Mouse (Mus musculus) heart, embryonic 10.5 days (tissue): ENCODE data around the gene Zfp456. TPM values are rescaled to one million over a fixed set of nuclear protein-coding genes. Genes with fewer than 3 reads are reported as not detected.
A peak's percentile ranks its signal among the peaks of the same experiment; 100 is the strongest.

ENCODE experiments used
- DNase-seq: peaks from one replicate; pipeline ENCODE4 v3.0.0-alpha.2; 2017; ENCODE audit warnings: low spot score
- H3K27ac ChIP-seq: fragments of 300-500 bp; sonication (generic); 2 replicates; pipeline ENCODE4 v1.5.1; 2016; ENCODE audit warnings: mild to moderate bottlenecking
- H3K27me3 ChIP-seq: fragments of 300-500 bp; sonication (generic); 2 replicates; pipeline ENCODE4 v1.6.1; 2016; ENCODE audit warnings: mild to moderate bottlenecking; ENCODE audit not compliant: poor library complexity, insufficient read depth, severe bottlenecking
- H3K36me3 ChIP-seq: fragments of 300-500 bp; sonication (generic); 2 replicates; pipeline ENCODE4 v1.6.1; 2016; ENCODE audit warnings: mild to moderate bottlenecking, moderate library complexity
- H3K4me1 ChIP-seq: fragments of 300-500 bp; sonication (generic); 2 replicates; pipeline ENCODE4 v1.6.1; 2016; ENCODE audit warnings: mild to moderate bottlenecking
- H3K4me3 ChIP-seq: fragments of 300-500 bp; sonication (generic); 2 replicates; pipeline ENCODE4 v1.5.1; 2016; ENCODE audit warnings: mild to moderate bottlenecking, moderate library complexity
- H3K9me3 ChIP-seq: fragments of 300-500 bp; sonication (generic); 2 replicates; pipeline ENCODE4 v1.6.1; 2016; ENCODE audit warnings: mild to moderate bottlenecking, moderate library complexity
- WGBS: fragments of 180-500 bp; shearing (Covaris S2); methylation state at CpG from one replicate; pipeline ENCODE4 v1.1.7; 2016; 5-methylcytosine and 5-hydroxymethylcytosine counted together
- polyA plus RNA-seq: library from polyadenylated mRNA; unstranded; fragments of >200 nt; fragmentation: Nextera tagmentation; extraction: Ambion mirVana; gene quantifications from 2 replicates; pipeline ENCODE4 v1.2.1, GENCODE M21; 2016

Gene Zfp456
- polyA plus RNA-seq, 1 experiment from 2014 or later = 1.2 TPM

DNA sequence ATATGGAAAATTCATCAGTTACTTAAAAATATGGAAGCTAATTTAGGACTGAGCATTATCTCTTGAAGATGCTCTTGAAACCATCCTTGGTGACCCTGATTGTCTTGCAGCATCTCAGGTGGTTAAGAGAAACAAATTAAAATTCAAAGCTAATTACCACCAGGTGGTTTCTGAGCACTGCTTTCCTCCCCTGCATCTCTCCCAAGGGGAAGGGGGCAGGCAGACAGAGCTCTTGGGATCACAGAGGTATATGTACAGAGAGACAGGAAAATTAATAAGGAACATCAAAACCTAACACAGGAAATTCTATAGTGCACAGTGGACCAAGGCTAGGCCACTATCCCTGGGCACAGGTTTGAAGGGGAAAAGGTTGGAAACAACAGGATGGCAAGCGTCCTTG, 42.7 kb downstream of the Zfp456 start:
- no peak for DNase-seq
- H3K27me3 ChIP-seq = no peaks in the 10 kb centered on the region
- 62% methylated on average over 1 of the region's 1 CpGs for WGBS
- peak overlapping the region; percentile 64 for H3K4me3 ChIP-seq
- H3K9me3 ChIP-seq = no peaks in the 10 kb centered on the region
- peaks cover 6% of the 10 kb centered on the region; the same call in 1 of the 2 replicates for H3K4me1 ChIP-seq
- H3K27ac ChIP-seq = peak overlapping the region; percentile 83
- no peaks in the 10 kb centered on the region for H3K36me3 ChIP-seq

DNA sequence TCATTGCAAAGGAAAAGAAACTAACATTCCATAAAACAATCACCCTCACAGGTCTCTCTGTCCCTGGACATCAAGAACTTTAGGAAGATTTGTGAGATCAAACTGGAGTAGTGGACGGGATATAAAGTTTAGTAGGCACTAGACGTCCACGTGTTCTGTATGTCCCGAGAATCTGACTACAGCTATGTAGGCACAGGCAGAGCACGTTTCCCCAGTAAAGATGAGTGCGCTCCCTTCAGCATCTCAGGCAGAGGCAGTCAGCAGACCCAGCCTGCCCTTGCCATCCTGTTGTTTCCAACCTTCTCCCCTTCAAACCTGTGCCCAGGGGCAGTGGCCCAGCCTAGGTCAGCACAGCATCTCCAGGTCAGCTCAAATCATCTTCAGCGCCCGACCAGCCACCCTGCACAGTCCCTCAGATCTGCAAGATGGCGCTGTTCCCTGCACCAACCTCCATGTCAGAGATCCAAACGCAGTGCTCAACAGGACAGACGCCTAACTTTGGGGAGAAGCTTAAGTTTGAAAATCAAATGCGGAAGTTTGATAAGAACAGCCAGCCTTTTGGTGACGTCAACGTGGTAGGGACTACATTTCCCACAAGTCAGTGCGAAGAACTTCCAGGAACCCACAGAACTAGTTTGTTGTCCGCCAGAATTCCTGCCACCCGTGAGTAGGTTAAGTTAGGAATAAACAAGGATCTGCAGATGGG, 43.4 kb downstream of the Zfp456 start, which contains the start of gene Zfp595:
Gene Zfp595, minus strand, starts transcription at position 552 of the 706 bp plus-strand sequence.
- no peaks in the 10 kb centered on the region for H3K9me3 ChIP-seq
- peak within 1 kb of the TSS; percentile 83 for H3K27ac ChIP-seq
- no peaks in the 10 kb centered on the region for H3K27me3 ChIP-seq
- H3K4me1 ChIP-seq = peaks cover 6% of the 10 kb centered on the region; the same call in 1 of the 2 replicates
- DNase-seq = peak; percentile 91
- no peaks in the 10 kb centered on the region for H3K36me3 ChIP-seq
- 17% methylated on average over 17 of the region's 17 CpGs for WGBS
- H3K4me3 ChIP-seq = peak within 1 kb of the TSS; percentile 64

Other genes with a start within 250 kb of the Zfp456 start
- gene Rsl1, start 202.6 kb downstream of the Zfp456 start, polyA plus RNA-seq = 4.6 and 5.4 TPM in 2 replicates
- gene Zfp455, start 181.3 kb downstream of the Zfp456 start, polyA plus RNA-seq = 0.99 and 1.3 TPM in 2 replicates
- 1.4 and 1.6 TPM in 2 replicates for gene Zfp458, start 97.3 kb downstream of the Zfp456 start, polyA plus RNA-seq
- 0.40 and 0.86 TPM in 2 replicates for gene Zfp457, start 69.3 kb downstream of the Zfp456 start, polyA plus RNA-seq
- 1.5 and 2.6 TPM in 2 replicates for gene Zfp595, start 43.2 kb downstream of the Zfp456 start, polyA plus RNA-seq
- gene Gm28044, start 15.3 kb downstream of the Zfp456 start, polyA plus RNA-seq = not detected in 2 replicates
- 0.59 and 0.84 TPM in 2 replicates for gene Zfp953, start 15.2 kb downstream of the Zfp456 start, polyA plus RNA-seq
- gene Gm28041, start 77 bp downstream of the Zfp456 start, polyA plus RNA-seq = 0.25 and 0.57 TPM in 2 replicates
- 3.4 and 4.0 TPM in 2 replicates for gene Zfp429, start 24.0 kb upstream of the Zfp456 start, polyA plus RNA-seq
- gene Zfp459, start 45.6 kb upstream of the Zfp456 start, polyA plus RNA-seq = 0.69 and 1.2 TPM in 2 replicates
- 5.7 and 6.2 TPM in 2 replicates for gene Zfp874a, start 75.8 kb upstream of the Zfp456 start, polyA plus RNA-seq
- 1.4 and 2.1 TPM in 2 replicates for gene Zfp874b, start 108.4 kb upstream of the Zfp456 start, polyA plus RNA-seq
- gene Zfp58, start 124.7 kb upstream of the Zfp456 start, polyA plus RNA-seq = 9.6 and 12.9 TPM in 2 replicates
- gene Gm26965, start 150.3 kb upstream of the Zfp456 start, polyA plus RNA-seq = not detected in 2 replicates
- gene Zfp87, start 150.4 kb upstream of the Zfp456 start, polyA plus RNA-seq = 14.9 and 16.7 TPM in 2 replicates
- gene Zfp748, start 178.0 kb upstream of the Zfp456 start, polyA plus RNA-seq = 11.4 and 11.7 TPM in 2 replicates
- 2.1 and 2.6 TPM in 2 replicates for gene Zfp729b, start 233.9 kb upstream of the Zfp456 start, polyA plus RNA-seq